ENCODE assay signal across 9 mouse cellular contexts in genomic region chr5:65505786-65506185, GRCm38 (mm10). TPM values are rescaled to one million over a fixed set of nuclear protein-coding genes. Genes with fewer than 3 reads are reported as not detected.
DNase-seq lines count a peak whose midpoint lies in the region; ATAC-seq lines count a peak whose summit lies in the region.
"Had no signal": no experiment of that assay in that cellular context is flagged by ENCODE, and none has a peak within 500 bp of the region (broad histone marks: within the 10 kb centered on the region; RNA-seq: fewer than 3 reads in every experiment).

No protein-coding gene starts in this region.

- DNase-seq in CD4-positive, CD25-positive, alpha-beta regulatory T cell, adult 2 months (ENCODE audit: low read depth, low spot score): peak; percentile 49
- DNase-seq in ovary, postnatal 36 days (ENCODE audit: low spot score): peak; percentile 48
- no peak for DNase-seq in ovary, postnatal 10 days (ENCODE audit: low spot score)
- DNase-seq in mesoderm, embryonic 11.5 days (ENCODE audit: low read depth, low spot score): peak; percentile 54
- no peak for DNase-seq in T-cell, adult 2 months (ENCODE audit: low spot score)
- no peak for DNase-seq in right cerebral cortex, postnatal 36 days (ENCODE audit: low spot score in 2 of 2)

- no peak overlapping the region for H3K27ac ChIP-seq in intestine, embryonic 16.5 days (ENCODE audit: low read length)

- H3K4me1 ChIP-seq in intestine, embryonic 16.5 days (ENCODE audit: control insufficient read depth, insufficient read depth, low read length): peaks cover 3% of the 10 kb centered on the region; the same call in 1 of the 2 replicates

- no peaks in the 10 kb centered on the region for H3K36me3 ChIP-seq in intestine, embryonic 16.5 days (ENCODE audit: control insufficient read depth, insufficient read depth, low read length)

- H3K9ac ChIP-seq in intestine, embryonic 16.5 days (ENCODE audit: low read depth, low read length): no peak overlapping the region

- no peaks in the 10 kb centered on the region for H3K9me3 ChIP-seq in intestine, embryonic 16.5 days (ENCODE audit: control insufficient read depth, low read length)

- ATAC-seq in CD4-positive, CD25-positive, alpha-beta regulatory T cell, adult 4 months: no peak
- no peak for ATAC-seq in intestine, embryonic 16.5 days

- 13% methylated on average over 8 of the region's 8 CpGs for WGBS in intestine, embryonic 16.5 days

- H3K4me2 ChIP-seq in intestine, embryonic 16.5 days (ENCODE audit: low read depth, low read length): peak overlapping the region; percentile 30; the same call in 1 of the 2 replicates

- no peak overlapping the region for H3K4me3 ChIP-seq in intestine, embryonic 16.5 days (ENCODE audit: low read length)

- H3K27me3 ChIP-seq in intestine, embryonic 16.5 days (replicated peaks; ENCODE audit: control insufficient read depth, insufficient read depth, low read length): no peaks in the 10 kb centered on the region

RNA-seq across cellular contexts. Expression of gene Gm43552, which starts 13.2 kb away (rescaled TPM):
- polyA plus RNA-seq in CD4-positive, CD25-positive, alpha-beta regulatory T cell, adult 4 months (2017; shearing (Covaris generic)): not detected
- polyA plus RNA-seq in intestine, embryonic 16.5 days (2015; fragmentation: Nextera tagmentation; extraction: Ambion mirVana): not detected in 2 replicates
- polyA plus RNA-seq: spleen, adult 2 months had no signal

RNA-seq across cellular contexts. Expression of gene Smim14, which starts 31.2 kb away (rescaled TPM):
- 100 to 1,000 TPM; 155 to 157 TPM for polyA plus RNA-seq in CD4-positive, CD25-positive, alpha-beta regulatory T cell, adult 4 months (2017; shearing (Covaris generic))
- polyA plus RNA-seq in intestine, embryonic 16.5 days (2015; fragmentation: Nextera tagmentation; extraction: Ambion mirVana): 153 and 159 TPM in 2 replicates

RNA-seq across cellular contexts. Expression of gene Ube2k, which starts 31.2 kb away (rescaled TPM):
- 100 to 1,000 TPM in 1 of 2 experiments, 10 to 100 TPM in 1; 97.1 to 108 TPM for polyA plus RNA-seq in CD4-positive, CD25-positive, alpha-beta regulatory T cell, adult 4 months (2017; shearing (Covaris generic))
- 125 and 129 TPM in 2 replicates for polyA plus RNA-seq in intestine, embryonic 16.5 days (2015; fragmentation: Nextera tagmentation; extraction: Ambion mirVana)

Comparison
In these comparisons a context has a peak if more than half of its experiments do, and no peak if none do; other contexts are left out.
1. DNase-seq: peak in CD4-positive, CD25-positive, alpha-beta regulatory T cell, adult 2 months (single experiment), ovary, postnatal 36 days (single experiment) and mesoderm, embryonic 11.5 days (single experiment); none in ovary, postnatal 10 days (single experiment), T-cell, adult 2 months (single experiment) and right cerebral cortex, postnatal 36 days (0 of 2).